Mouse (Mus musculus) cerebellum, postnatal 36 days (tissue): ENCODE measurements at regions not wholly inside any gene's neighbourhood (a gene's known extent, or its start where the extent isn't known, plus 50 kb on each side); places are given as distances from the start of the nearest gene placed in this dataset.

Source experiments
- DNase-seq, 2 experiments: peaks; one replicate each; pipeline ENCODE4 v3.0.0; 2021 to 2022; ENCODE audit warnings: mixed read lengths in 2 of 2

DNA sequence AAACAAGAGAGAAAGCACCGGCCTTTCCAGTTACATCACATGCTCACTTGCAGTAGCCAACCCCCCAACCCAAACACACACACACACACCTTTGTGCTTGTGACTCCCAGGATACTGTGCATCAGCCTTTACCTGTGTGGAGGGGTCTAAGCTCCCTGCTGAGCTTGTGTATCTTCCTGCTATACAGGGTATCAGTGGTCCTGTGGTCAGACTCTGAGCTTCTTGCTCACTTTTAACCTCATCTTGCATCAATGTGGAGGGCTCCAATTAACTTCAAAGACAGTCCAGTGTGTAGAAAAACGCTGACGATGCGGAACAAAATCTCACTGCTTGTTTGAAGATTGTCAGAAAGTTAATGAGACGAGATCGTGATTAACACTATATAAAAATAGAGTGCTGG is 71.4 kb upstream of the Gypa start:
- no peak for DNase-seq

DNA sequence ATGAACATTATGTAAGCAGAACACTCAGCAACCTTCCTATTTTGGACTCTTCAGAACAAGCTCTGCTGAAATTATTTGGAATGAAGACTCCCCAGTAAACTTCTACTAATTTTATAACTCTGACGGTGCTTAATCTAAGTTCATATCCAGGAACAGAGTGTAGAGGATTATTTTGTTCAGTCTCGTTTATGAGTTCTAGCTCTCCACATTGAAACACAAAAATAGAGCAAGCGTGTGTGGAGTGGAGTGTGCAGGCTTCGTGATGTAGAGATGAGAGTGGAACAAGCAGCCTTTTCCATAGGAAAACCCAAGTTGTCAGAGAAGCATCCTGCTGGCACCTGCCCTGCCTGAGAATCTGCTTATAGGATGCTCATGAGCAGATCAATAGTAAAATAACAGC is 77.5 kb upstream of the Gypa start:
- no peak for DNase-seq

DNA sequence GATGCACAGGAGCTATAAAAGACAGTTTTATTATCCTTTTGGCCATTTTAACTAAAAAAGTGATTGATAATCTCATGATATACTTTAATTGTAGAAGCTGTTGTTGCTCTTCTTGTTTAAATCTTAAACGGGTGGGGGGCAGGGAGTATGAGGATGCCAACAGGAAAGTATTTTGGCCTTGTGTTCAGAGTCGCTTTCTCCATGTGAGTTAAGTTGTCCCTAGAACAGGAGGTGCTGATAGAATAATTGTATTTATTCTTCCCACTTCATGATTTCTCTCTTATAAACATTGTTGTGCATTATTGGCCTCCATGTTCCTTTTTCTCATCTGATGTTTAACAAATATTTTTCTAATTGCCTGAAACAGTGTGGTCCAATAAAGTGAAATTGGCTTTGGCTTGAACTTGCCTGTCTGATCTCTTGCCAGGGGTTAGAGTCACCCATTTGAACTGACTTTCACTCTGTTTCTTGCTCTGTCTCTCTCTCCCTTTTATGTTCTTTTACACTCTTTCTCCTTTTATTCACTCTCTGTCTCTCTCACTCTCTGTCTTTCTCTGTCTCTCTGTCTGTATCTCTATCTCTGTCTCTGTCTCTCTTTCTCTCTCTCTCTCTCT is 93.9 kb upstream of the Gypa start:
- DNase-seq: no peak

DNA sequence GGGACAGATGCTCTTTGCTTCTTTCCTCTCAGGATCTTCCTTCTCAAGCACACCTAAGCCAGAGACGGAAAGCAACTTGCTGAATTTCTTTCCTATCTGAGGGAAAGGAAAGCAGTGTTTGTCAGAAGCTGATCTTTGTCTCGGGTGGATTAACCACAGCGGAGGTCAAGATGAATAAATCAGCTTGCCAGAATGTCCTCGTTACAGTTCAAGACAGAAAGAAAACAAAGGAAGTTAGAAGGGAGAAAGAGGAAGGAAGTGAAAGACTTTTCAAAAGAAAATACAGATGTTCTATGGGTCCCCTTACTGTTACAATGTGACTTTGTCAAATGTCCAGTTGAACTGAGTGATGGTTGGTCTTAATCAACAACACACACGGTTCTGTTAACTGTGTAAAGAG is 98.6 kb upstream of the Gypa start:
- no peak for DNase-seq

DNA sequence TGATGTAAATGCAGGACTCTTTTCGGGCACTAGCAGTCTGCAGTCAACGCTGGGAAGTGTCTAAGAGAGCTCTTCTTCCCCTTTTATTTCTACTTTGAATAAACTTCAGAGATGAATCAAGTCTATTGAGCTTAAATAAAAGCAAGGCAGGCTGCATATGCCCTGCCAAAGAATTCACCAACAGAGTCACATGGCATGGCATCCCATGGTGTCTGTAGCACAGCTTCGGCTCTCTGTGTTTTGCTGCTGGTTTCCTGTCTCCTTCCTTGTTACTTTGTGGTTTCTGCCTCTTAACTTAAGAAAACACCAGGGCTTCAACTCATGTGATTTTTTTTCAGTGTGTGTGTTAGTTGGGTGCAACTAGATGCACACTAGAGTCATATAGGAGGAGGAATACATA is 100.5 kb upstream of the Gypa start:
- no peak for DNase-seq

DNA sequence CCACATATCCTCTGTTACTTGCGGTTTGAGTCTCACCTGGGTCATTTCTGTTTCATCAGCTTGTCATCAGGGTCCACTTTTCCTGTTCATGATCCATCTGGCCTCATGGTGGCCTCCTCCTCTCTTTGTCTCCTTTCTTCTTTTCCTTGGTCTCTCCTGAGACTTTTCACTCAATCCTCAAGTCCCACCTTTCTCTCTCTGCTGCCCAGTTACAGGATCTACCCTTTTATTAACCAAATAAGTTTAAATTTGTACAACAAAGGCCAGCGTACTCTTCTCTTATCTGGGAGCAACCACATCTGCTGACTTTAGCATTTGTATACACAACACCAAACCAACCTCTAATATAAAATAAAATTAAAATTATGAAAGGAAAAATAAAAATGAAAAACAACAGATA is 124.4 kb upstream of the Gypa start:
- DNase-seq: no peak

DNA sequence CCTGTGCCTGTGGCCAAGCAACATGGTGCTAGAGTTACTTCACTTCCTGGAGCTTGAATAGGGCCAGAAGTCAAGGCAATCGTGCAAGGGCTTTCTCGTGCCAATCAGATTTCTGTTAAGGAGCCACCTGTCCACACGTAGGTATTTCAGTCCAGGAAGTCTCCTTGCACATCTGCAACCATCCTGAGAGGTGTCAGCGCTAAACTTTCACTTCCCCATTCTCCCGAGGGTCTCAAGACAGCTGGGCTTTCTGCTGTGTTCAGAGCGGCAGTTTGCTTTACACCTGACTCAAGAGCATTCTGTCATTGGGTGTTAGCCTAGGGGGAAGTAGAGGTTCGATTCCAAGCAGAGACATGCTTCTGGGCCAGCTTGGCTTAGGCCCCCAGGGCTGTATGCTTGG is 129.5 kb upstream of the Gypa start:
- no peak for DNase-seq

DNA sequence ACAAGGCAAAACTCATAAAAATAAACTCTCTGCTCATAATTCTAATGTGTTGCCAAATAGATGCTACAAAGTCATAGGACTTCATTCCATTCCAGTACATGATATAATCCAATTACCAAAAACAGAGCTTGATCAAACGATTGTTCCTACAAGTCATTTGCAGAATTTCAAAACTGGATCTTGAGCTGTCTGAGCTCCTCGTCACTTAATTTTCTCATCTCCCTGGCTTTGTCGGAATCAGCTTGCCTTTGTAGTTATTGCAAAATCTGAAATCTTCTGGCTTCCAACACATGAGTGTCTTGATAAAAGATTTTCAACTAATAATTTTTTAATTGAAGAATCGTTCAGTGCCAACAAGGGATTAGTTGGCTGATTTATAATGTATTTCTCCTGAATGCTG is 150.3 kb upstream of the Gypa start:
- DNase-seq: no peak

DNA sequence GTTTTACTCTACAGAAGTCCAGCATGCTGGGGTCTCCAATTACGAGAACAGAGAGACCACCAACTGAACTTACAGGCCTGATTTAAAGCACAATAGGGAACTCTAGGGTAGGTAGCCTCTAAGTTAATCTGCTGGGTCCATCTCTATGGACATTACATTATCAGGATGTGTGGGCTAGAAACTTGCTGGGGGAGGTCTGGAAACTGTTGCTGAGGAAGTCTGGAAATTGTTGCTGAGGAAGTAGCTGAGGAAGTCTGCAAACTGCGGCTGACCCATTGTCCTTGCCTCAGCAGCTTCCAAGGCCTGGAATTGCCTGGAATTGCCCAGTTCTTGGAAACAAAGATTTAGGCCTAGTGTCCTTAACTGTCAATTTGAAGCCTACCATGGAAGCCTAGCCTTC is 155.7 kb upstream of the Gypa start:
- no peak for DNase-seq

DNA sequence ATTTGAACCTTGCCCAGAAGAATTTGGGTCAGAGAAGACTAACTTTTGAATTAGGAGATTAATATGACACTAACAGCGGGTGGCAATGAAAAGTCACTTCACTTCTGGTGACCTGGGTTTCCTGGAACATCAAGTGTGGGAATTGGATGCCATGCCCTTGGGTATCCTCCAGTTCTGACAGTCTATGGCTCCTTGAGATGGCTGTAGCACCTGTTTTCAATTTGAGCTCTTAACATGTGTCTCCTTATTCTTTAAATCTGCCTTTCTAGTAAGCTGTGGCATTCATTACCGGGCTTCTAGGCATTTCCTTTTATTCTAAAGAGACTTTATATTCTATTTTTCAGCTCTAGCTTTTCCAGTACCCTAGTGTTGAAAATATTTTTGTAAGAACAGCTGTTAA is 164.9 kb upstream of the Gypa start:
- no peak for DNase-seq

DNA sequence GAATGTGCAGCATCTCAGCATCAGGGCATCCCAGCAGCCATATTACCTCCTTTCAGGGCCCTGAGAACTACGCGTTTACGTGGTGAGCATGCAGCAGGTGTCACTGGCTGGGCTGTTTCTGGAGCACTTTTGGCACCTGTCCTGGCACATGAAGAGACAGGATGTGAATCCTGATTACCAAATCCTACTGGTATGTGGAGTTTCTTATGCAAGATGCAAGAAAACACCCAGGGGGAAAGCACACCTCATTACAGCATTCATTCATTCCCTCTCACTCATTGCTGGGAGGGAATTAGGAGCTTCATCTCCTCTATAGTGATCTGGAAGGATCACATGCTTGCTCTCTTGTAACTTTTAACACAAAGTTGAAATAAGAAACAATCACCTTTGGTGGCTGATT is 167.7 kb upstream of the Gypa start:
- DNase-seq: no peak

DNA sequence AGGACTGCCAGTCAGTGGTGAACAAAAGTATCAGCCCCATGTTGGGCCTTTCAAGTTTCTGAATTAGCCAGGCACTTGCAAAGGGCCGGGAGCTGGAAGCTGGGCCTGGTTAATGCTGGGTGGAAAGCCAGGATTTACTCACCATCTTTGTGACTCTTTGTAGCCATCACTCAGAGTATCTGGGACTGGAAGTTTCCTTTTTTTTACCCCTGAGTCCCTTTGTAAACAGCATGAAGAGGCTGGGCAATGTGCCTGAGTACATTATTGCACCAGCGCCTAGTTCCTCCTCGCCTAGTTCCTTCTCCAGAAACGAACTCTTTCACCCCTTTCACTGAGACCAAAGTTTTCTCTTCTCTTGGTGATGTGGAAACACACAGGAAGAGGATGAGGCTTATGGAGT is 168.4 kb upstream of the Gypa start:
- DNase-seq: no peak

DNA sequence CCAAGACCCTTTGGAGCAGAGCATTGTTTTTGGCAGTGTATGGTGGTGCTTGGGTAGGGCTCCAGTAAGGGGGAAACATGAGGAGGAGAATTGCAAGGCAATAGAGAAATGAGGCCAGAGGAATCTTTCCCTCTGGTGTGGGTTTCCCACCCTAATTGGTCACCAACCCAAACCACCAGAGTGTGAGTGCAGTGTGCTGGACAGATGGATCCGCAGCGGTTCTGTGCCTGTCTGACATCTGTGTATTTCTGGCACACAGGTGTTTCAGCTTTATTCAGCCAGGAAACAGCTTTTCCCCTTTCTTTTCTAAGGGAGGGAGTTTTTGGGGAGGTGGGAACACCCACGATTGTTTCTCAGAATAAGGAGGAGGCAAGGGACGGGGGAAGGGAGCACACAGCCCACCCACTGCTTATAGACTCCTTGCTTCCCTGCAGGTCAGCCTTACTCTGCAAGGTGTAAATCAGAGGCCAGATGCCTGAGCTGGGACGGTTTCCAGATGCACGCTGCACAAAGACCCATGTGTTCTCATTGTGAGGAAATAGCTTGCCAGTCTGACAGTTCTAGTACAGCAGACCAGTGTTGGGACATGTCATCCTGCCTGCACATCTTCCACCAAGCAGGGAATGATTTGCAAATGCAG is 175.2 kb upstream of the Gypa start:
- DNase-seq: no peak

DNA sequence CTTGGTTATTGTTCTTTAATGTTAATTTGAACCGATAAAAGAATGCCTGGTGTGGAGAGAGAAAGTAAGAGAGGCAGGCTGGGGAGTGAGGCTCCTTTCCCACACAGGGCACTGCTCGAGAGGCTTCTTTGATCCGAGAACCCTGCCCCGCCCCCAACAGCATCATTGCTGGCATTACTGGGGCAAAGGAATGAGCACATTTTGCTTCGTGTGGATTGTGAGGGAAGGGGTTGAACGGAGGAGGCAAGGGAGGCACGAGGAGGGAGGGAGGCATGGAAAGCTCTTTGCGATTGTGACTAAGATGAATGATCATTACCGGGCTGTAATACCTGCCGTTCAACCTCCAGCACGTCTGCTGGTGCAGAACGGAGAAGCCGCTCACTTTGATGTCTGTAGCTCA is 178.2 kb upstream of the Gypa start:
- peak; percentile 23 to 50 for DNase-seq

DNA sequence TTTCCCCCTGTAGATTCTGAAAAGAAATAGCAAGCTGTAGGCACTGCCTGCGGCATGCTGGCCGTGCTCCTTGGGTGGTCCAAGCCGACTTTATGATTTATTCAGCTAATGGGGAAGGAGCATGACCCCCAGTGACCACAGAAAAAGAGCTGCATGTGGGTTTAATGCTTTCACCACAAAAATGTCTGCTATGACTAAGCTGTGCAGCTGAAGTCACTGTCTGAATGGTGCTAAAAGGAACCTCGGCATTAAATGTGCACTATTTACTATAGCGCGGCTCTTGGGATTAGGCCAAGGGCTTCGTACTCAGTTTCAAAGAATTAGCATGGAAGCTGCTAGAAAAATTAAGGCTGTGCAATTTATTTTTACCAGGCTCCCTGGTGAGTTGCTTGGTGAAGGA is 178.8 kb upstream of the Gypa start:
- peak in 1 of 2 experiments; percentile 19 for DNase-seq

DNA sequence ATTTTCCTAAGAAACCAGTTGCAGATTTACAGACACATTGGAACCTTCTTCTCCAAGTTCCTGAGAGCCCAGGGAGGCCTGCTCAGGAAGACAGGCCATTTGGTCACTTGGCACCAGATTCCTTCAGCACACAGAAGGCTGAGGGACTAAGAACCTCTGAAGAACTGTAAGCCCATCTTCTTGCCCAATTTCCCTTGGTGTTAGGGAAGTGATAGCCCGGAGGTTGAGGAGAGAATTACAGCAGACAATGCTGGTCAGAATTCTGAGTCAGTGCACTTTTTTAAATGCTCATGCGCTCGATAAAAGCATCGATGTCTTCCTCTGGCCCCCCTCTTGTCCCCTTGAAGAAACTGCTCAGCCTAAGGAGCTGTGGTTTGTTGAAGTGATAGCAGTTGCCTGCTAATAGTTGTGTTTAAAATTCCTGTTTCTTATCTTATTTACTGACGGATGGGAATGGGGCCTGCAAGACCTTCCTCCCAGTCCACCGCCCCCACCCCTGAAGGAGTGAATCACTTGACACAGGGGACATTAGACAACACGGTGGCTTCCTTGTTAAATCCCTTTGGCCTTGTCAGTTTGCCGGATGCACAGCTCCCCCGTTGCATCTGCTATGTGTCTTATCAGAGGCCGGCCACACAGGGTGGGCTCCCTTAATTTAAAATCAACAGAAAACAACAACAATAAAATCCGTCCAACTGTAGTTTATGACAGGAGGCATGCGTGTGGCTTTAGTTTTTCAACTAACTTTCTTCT is 179.5 kb upstream of the Gypa start:
- DNase-seq: no peak

DNA sequence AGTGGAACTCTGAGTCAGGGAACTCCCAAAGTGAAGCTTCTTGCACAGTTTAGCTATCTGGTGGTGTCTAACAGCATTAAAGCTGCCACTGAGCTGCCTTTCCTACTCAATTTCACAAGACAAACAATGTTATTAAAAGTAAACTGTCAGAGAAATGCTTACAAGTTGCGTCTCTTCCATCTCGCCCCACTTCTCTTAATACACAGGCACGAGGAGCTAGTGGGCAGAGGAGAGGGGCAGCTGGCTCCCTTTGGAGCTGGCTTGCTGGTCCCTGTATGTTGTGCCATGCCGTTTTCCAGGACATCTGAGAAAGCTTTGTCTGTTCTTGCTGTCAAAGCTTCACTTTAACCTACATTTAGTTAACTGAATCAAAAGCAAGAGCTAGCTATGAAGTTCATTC is 185.8 kb upstream of the Gypa start:
- DNase-seq: no peak

DNA sequence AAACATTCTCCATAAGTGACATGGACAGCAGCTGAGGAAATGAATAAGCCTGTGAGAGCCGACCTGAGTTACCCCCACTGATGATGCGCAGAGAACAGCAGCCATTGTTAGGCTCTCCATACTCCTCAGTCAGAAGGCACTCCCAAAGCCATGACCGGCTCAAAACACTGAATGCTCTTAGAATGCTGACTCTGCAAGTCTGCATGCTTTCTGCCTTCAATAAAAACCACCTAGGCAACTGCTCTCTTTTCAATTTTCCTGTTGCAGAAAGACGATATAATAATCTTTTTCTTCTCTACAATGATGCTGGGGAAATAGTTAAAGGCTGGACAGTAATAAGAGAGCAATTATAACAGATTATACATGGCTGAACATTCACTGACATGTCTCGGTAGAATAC is 195.0 kb upstream of the Gypa start:
- DNase-seq: no peak

DNA sequence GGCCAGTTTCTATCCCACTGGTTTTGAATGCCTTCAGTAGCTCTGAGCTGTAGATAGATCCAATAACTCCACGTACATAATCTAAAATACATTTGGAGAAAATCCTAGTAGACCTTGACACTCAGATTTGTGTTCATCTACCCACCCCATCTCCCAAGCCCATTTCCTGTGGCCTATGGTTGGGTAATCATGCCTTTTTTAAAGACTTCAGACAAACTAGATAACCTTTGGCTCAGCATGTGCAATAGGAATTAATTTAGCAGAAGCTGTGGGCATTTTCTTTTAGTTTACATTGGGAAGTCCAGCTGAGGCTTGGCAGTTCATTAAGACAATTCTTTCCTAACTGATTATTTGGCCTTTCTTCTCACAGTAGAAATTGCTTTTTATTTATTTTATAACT is 203.3 kb upstream of the Gypa start:
- no peak for DNase-seq

DNA sequence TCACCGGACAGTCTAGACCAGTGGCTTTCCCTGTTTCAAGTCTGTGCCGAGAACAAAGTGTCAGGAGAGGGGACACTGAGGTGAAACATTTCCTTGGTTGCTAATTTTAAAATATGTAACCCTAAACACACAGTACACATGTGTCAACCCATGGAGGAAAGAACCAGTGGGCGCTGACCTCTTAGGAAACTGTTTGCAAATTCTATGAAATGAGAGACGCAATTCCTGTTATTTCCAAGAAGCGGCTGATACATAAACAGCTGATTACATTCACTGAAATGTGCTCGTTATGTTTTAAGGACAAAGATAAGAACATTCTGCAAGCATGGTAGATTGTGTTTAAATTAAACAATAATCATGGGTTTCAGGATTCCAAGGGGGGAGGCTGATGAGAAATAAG is 204.3 kb upstream of the Gypa start:
- DNase-seq: no peak

DNA sequence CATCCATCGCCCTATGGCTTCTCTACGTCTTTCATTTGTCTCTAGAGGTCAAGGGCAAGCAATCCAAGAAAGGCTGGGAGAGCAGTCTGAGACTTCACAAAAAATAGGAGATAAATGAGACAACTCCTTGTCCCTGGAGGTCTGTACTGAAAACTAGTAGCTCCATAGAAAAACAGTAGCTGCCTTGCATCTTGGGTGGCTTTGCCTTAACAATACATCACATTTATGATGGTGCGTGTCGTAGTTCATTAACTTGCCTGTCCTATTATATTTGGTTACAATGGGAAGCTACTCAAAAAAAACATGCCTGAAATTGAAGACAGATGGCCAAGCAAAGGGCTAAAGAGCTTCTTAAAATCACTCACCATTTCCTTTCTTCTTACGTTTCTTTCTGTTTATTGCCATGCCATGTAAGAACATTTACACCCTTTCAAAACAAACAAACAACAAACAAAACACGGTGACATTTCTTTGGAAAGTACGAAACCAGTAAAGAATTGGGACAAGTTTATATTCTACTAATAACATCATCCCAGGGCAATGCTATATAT is 211.2 kb upstream of the Hhip start:
- no peak for DNase-seq

DNA sequence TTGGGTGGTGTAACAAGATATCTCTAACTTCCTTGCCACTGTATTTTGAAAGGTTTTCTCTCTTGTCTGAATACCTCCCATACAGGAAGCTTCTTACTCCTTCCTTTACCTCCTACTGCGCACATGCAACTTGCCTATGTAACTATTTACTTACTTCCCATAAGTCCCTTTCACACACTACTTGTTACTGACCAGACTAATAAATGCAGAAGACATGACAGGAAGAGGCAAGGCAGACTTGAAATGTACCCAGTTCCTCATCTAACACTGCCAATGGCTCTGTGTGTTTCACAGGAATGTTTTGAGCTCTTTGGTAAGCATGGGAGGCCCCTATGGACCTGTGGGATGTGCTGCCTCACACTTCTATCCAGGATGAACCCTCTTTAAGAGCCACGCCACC is 207.1 kb upstream of the Hhip start:
- no peak for DNase-seq

DNA sequence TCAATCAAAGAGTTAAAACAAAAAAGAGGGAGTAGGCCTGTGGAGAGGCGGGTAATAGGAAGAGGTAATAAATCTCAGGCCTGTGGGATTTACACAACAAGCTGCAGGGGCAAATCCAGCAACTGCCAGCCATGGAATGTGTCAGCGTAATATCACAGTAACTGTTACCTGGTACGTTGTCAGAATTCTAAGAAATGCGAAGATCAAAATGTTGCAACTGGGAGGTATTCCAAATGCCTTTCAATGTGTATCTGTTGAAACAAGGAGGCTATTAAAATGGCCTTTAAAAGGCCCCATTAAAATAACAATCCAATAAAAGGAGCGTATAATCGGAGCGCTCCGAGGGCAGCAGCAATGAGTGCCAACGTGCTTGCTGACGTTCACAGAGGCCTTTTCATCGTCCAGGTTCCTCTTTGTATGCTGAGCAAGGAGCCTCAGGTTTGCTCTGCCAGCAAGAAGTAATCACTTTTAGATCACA is 205.7 kb upstream of the Hhip start:
- no peak for DNase-seq

DNA sequence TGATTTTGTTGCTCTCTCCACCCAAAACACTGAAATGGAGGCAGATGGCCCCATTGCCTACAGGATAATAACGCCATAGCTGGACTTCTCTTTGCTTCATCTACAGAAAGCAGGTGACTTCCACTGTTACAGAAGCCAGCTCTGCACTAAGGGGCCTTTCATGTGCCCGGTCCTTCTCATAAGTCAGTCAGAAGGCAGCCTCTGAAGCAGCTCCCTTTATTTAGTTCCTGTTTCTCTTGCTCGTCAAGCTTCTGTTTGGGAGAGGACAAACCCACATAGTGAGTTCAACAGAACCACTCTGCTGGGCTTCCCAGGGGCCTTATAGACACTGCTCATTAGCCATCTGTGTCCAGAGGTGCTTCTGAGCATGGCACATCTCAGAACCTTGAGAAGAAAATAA is 205.1 kb upstream of the Hhip start:
- no peak for DNase-seq
